Mouse (Mus musculus): Measurements from ENCODE around the gene Cttnbp2nl. TPM values are rescaled to one million over a fixed set of nuclear protein-coding genes. Genes with fewer than 3 reads are reported as not detected.
A peak's percentile ranks its signal among the peaks of the same experiment; 100 is the strongest.

Cttnbp2nl gene
- total RNA-seq, 1 experiment, result 13.5 TPM

- Histone ChIP-seq H3K9ac (ENCODE audit: insufficient read depth, low read depth, low read length, poor library complexity, severe bottlenecking) (no peak overlapping the region), H3K9me3 (ENCODE audit: control insufficient read depth, insufficient read depth, low read depth, low read length) (no peaks in the 10 kb centered on the region), H3K36me3 (ENCODE audit: control insufficient read depth, insufficient read depth, low read length, poor library complexity, severe bottlenecking) (no peaks in the 10 kb centered on the region), H3K27ac (ENCODE audit: insufficient read depth, low read depth, low read length, poor library complexity, severe bottlenecking) (no peak overlapping the region), H3K4me3 (ENCODE audit: insufficient read depth in 1 of 2, low read depth in 1 of 2, low read length in 2 of 2, poor library complexity in 1 of 2, severe bottlenecking in 1 of 2) (no peak overlapping the region), H3K4me1 (ENCODE audit: control insufficient read depth in 2 of 2, insufficient read depth in 2 of 2, low read length in 2 of 2, poor library complexity in 1 of 2) (peaks cover 0 to 3% of the 10 kb centered on the region in 2 experiments; a peak in 1 of 4 replicates)
- no peak for DNase-seq (ENCODE audit: low read depth, low spot score)
- in situ Hi-C loops (cut with MboI; ENCODE audit: low sequenced_read_pairs in 2 of 2, unreplicated experiment in 2 of 2), result loop anchor here (10.0 to 25.0 kb wide), 3 partner anchors 65 to 298 kb away; no protein-coding TSS in a partner anchor
- no peak for TF ChIP-seq CHD2 (IDR thresholded peaks at IDR 0.05; ENCODE audit: low read depth, low read length)
Measured at GRCm38 (mm10) chr3:105059911-105060310, 7.0 kb upstream of the Cttnbp2nl start.

DNA sequence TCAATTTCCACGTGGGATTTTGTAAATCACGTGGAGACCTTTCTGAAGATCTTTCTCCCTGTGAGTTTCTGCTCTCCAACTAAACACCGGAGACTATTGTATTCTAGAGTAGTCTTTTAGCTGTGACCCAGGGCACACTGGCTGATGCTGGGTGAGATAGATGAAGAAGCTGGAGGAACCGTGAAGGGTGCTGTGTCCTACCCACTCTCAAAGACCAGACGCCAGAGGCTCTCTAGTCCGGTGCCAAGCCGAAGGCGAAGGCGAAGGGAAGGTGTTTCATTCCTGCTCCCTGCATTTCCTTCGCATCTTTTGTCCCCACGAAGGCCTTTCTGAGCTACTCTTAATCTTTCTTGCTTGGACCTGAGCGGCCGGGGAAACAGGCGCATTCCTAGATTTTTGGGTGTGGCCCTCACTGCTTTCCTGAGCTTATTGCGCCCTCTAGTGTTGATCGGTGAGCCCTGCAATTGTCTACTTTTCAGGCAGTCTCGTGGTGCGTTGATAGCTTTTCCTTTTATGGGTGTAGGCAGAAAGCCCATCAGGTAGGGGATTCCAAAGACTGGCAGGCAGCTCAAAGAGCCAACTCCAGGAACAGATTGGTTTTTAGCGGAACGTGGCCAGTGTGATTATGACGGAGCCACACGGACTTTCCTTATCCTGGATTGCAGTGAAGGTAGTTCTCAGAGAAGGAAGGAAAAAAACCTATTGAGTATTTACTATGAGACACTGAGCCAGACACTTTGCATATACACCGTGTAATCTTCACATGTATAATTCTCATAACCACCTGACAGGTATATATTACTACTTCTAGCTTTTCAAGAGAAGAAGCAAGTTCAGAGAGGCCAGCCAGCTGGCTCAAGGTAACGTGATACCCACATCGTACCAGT, 5.9 kb upstream of the Cttnbp2nl start:
- in situ Hi-C loops (cut with MboI; ENCODE audit: low sequenced_read_pairs in 2 of 2, unreplicated experiment in 2 of 2), result loop anchor here (10.0 to 25.0 kb wide), 3 partner anchors 64 to 297 kb away; no protein-coding TSS in a partner anchor
- no peaks in the 10 kb centered on the region for H3K36me3 ChIP-seq (ENCODE audit: control insufficient read depth, insufficient read depth, low read length, poor library complexity, severe bottlenecking)
- peak overlapping the region; percentile 34 to 43 for H3K4me3 ChIP-seq (ENCODE audit: insufficient read depth in 1 of 2, low read depth in 1 of 2, low read length in 2 of 2, poor library complexity in 1 of 2, severe bottlenecking in 1 of 2)
- H3K27ac ChIP-seq (ENCODE audit: insufficient read depth, low read depth, low read length, poor library complexity, severe bottlenecking), result no peak overlapping the region
- no peaks in the 10 kb centered on the region for H3K9me3 ChIP-seq (ENCODE audit: control insufficient read depth, insufficient read depth, low read depth, low read length)
- H3K9ac ChIP-seq (ENCODE audit: insufficient read depth, low read depth, low read length, poor library complexity, severe bottlenecking), result peak overlapping the region; percentile 44; the same call in 1 of the 2 replicates
- H3K4me1 ChIP-seq (ENCODE audit: control insufficient read depth in 2 of 2, insufficient read depth in 2 of 2, low read length in 2 of 2, poor library complexity in 1 of 2), result peaks cover 2 to 7% of the 10 kb centered on the region in 2 experiments; a peak in 1 of 4 replicates
- peak; percentile 91 for DNase-seq (ENCODE audit: low read depth, low spot score)
- TF ChIP-seq CHD2 (IDR thresholded peaks at IDR 0.05; ENCODE audit: low read depth, low read length) (no peak), ZC3H11A (IDR thresholded peaks at IDR 0.05; ENCODE audit: borderline replicate concordance, low read depth, low read length) (peak; percentile 96), ZNF384 (IDR thresholded peaks at IDR 0.05; ENCODE audit: low read depth, low read length) (no peak)

GRCm38 (mm10) chr3:105055666-105056065, 2.7 kb upstream of the Cttnbp2nl start:
- TF ChIP-seq ZC3H11A (IDR thresholded peaks at IDR 0.05; ENCODE audit: borderline replicate concordance, low read depth, low read length), result no peak
- TF ChIP-seq CHD2 (IDR thresholded peaks at IDR 0.05; ENCODE audit: low read depth, low read length), result no peak
- no peak for TF ChIP-seq MAFK (IDR thresholded peaks at IDR 0.05; ENCODE audit: insufficient read depth, low read depth, low read length)
- TF ChIP-seq HCFC1 (IDR thresholded peaks at IDR 0.05; ENCODE audit: borderline replicate concordance, insufficient read depth, low read length), result no peak
- TF ChIP-seq ZNF384 (IDR thresholded peaks at IDR 0.05; ENCODE audit: low read depth, low read length), result no peak
- in situ Hi-C loops (cut with MboI; ENCODE audit: low sequenced_read_pairs in 2 of 2, unreplicated experiment in 2 of 2), result loop anchor here (10.0 to 25.0 kb wide), 3 partner anchors 61 to 293 kb away; no protein-coding TSS in a partner anchor
- no peak for DNase-seq (ENCODE audit: low read depth, low spot score)

GRCm38 (mm10) chr3:105054952-105055351, 2.0 kb upstream of the Cttnbp2nl start:
- H3K4me3 ChIP-seq (ENCODE audit: insufficient read depth in 1 of 2, low read depth in 1 of 2, low read length in 2 of 2, poor library complexity in 1 of 2, severe bottlenecking in 1 of 2), result no peak overlapping the region
- no peak overlapping the region for H3K27ac ChIP-seq (ENCODE audit: insufficient read depth, low read depth, low read length, poor library complexity, severe bottlenecking)
- H3K4me1 ChIP-seq (ENCODE audit: control insufficient read depth in 2 of 2, insufficient read depth in 2 of 2, low read length in 2 of 2, poor library complexity in 1 of 2), result peaks cover 2 to 11% of the 10 kb centered on the region in 2 experiments; a peak in 1 of 4 replicates
- TF ChIP-seq ZNF384 (IDR thresholded peaks at IDR 0.05; ENCODE audit: low read depth, low read length), result no peak
- TF ChIP-seq ZC3H11A (IDR thresholded peaks at IDR 0.05; ENCODE audit: borderline replicate concordance, low read depth, low read length), result no peak
- TF ChIP-seq CHD2 (IDR thresholded peaks at IDR 0.05; ENCODE audit: low read depth, low read length), result no peak
- no peak for TF ChIP-seq HCFC1 (IDR thresholded peaks at IDR 0.05; ENCODE audit: borderline replicate concordance, insufficient read depth, low read length)
- no peaks in the 10 kb centered on the region for H3K9me3 ChIP-seq (ENCODE audit: control insufficient read depth, insufficient read depth, low read depth, low read length)
- DNase-seq (ENCODE audit: low read depth, low spot score), result no peak
- no peaks in the 10 kb centered on the region for H3K36me3 ChIP-seq (ENCODE audit: control insufficient read depth, insufficient read depth, low read length, poor library complexity, severe bottlenecking)
- no peak overlapping the region for H3K9ac ChIP-seq (ENCODE audit: insufficient read depth, low read depth, low read length, poor library complexity, severe bottlenecking)
- in situ Hi-C loops (cut with MboI; ENCODE audit: low sequenced_read_pairs in 2 of 2, unreplicated experiment in 2 of 2), result loop anchor here (10.0 to 25.0 kb wide), 3 partner anchors 60 to 293 kb away; no protein-coding TSS in a partner anchor

More at GRCm38 (mm10) chr3:105055666-105056065, 2.7 kb upstream of the Cttnbp2nl start:
- H3K9ac ChIP-seq (ENCODE audit: insufficient read depth, low read depth, low read length, poor library complexity, severe bottlenecking), result no peak overlapping the region
- no peaks in the 10 kb centered on the region for H3K9me3 ChIP-seq (ENCODE audit: control insufficient read depth, insufficient read depth, low read depth, low read length)
- H3K27ac ChIP-seq (ENCODE audit: insufficient read depth, low read depth, low read length, poor library complexity, severe bottlenecking), result no peak overlapping the region
- peaks cover 2 to 11% of the 10 kb centered on the region in 2 experiments; a peak in 1 of 4 replicates for H3K4me1 ChIP-seq (ENCODE audit: control insufficient read depth in 2 of 2, insufficient read depth in 2 of 2, low read length in 2 of 2, poor library complexity in 1 of 2)
- H3K4me3 ChIP-seq (ENCODE audit: insufficient read depth in 1 of 2, low read depth in 1 of 2, low read length in 2 of 2, poor library complexity in 1 of 2, severe bottlenecking in 1 of 2), result no peak overlapping the region
- no peaks in the 10 kb centered on the region for H3K36me3 ChIP-seq (ENCODE audit: control insufficient read depth, insufficient read depth, low read length, poor library complexity, severe bottlenecking)

Measured in ES-E14 (cell line).